Mouse (Mus musculus) G1E (cell line): Measurements from ENCODE around the gene Pde2a.

ENCODE experiments used
- CTCF ChIP-seq: IDR thresholded peaks from 2 replicates; pipeline ENCODE4 v1.5.1; 2012; ENCODE audit warnings: low read depth, low read length, inconsistent platforms, mixed read lengths
- POLR2AphosphoS5 ChIP-seq: IDR thresholded peaks from 2 replicates; pipeline ENCODE4 v1.6.1; 2012; ENCODE audit warnings: low read depth, low read length, inconsistent platforms; ENCODE audit not compliant: insufficient replicate concordance

DNA sequence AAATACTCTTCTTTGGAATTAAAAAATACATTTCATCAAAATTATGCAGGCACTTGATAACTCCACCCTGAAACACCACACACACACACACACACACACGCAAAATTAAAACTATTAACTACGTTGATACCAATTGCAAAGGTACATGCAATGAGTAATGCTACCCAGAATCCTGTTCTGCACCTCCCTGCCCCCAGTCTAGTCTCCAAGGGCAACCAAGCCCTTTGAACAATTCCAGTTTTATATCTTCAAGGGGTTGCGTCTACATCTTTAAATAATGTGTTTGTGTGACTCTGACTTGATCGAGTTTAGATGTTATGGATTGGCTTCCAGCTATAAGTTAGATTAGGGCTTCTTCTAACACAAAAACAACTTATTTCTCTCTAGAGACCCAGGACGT is 114.0 kb downstream of the Pde2a start:
- no peak for TF ChIP-seq CTCF
- no peak for TF ChIP-seq POLR2AphosphoS5
